Mouse (Mus musculus): ENCODE data around the gene Eif2b2.

DNA sequence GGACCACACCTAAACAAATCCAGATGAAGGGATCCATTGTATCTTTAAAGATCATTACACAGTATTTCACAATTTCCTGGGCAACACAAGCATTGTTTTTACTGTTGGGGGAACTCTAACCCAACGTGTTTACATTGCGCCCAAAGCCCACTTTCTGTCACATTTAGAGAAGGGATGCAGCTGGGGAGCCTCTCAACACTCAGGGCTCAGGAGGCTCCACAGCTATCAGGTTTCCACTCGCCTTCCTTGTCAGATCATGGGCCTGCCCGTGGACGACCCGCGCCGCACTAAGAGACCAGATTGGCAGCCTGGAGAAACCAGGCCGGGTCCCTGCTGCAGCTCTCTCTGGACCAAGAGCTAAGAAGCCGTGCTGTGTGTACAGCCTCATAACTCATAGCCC, 54.2 kb downstream of the Eif2b2 start:
- TF ChIP-seq GATA1 (IDR thresholded peaks at IDR 0.05; ENCODE audit: borderline replicate concordance, low read length) (no peak), FLI1 (IDR thresholded peaks at IDR 0.05; ENCODE audit: low read length) (no peak)

Data from megakaryocyte, embryonic 14.5 days (primary cell).